Mouse (Mus musculus) midbrain, embryonic 14.5 days (tissue): ENCODE results near the gene Itgb2. TPM values are rescaled to one million over a fixed set of nuclear protein-coding genes. Genes with fewer than 3 reads are reported as not detected.

Experiments used
- ATAC-seq: fragments of 200-750 bp; cut with Nextera tagmentation; 2 replicates; pipeline ENCODE4 v1.8.0; 2017; ENCODE audit warnings: moderate number of reproducible peaks, moderate library complexity; ENCODE audit not compliant: low FRiP score, low TSS enrichment
- DNase-seq: peaks from one replicate; pipeline ENCODE4 v3.0.0-alpha.2; 2015
- H3K27ac ChIP-seq: fragments of 300-500 bp; sonication (generic); replicated peaks from 2 replicates; pipeline ENCODE4 v1.5.1; 2014; ENCODE audit warnings: mild to moderate bottlenecking, low read depth, low read length, moderate library complexity
- H3K27me3 ChIP-seq: fragments of 300-500 bp; sonication (generic); 2 replicates; pipeline ENCODE4 v1.6.1; 2014; ENCODE audit warnings: low read length, control low read depth, mixed read lengths; ENCODE audit not compliant: control insufficient read depth, insufficient read depth
- H3K36me3 ChIP-seq: fragments of 300-500 bp; sonication (generic); 2 replicates; pipeline ENCODE4 v1.6.1; 2014; ENCODE audit warnings: low read length, control low read depth; ENCODE audit not compliant: control insufficient read depth, insufficient read depth
- H3K4me1 ChIP-seq: fragments of 300-500 bp; sonication (generic); 2 replicates; pipeline ENCODE4 v1.6.1; 2014; ENCODE audit warnings: mild to moderate bottlenecking, antibody characterized with exemption, low read length, control low read depth; ENCODE audit not compliant: control insufficient read depth, insufficient read depth
- H3K4me2 ChIP-seq: fragments of 300-500 bp; sonication (generic); 2 replicates; pipeline ENCODE4 v1.6.1; 2014; ENCODE audit warnings: mild to moderate bottlenecking, low read length, moderate library complexity
- H3K4me3 ChIP-seq: fragments of 300-500 bp; sonication (generic); replicated peaks from 2 replicates; pipeline ENCODE4 v1.5.1; 2014; ENCODE audit warnings: low read depth, low read length
- H3K9ac ChIP-seq: fragments of 300-500 bp; sonication (generic); replicated peaks from 2 replicates; pipeline ENCODE4 v1.6.1; 2014; ENCODE audit warnings: mild to moderate bottlenecking, low read length, moderate library complexity
- H3K9me3 ChIP-seq: fragments of 300-500 bp; sonication (generic); 2 replicates; pipeline ENCODE4 v1.6.1; 2016; ENCODE audit warnings: low read length, control low read depth, mixed read lengths; ENCODE audit not compliant: control insufficient read depth
- WGBS: fragments of 180-500 bp; shearing (Covaris S2); extraction: QIAGEN DNeasy Blood & Tissue Kit; methylation state at CpG from one replicate; pipeline ENCODE4 v1.1.7; 2014; 5-methylcytosine and 5-hydroxymethylcytosine counted together
- polyA plus RNA-seq: library from polyadenylated mRNA; unstranded; fragments of >200 nt; fragmentation: Nextera tagmentation; extraction: Ambion mirVana; gene quantifications from 2 replicates; pipeline ENCODE4 v1.2.1, GENCODE M21; 2014

Itgb2 gene
- polyA plus RNA-seq, 1 experiment from 2014 or later, result 0.91 TPM

- Histone ChIP-seq H3K36me3 (no peaks in the 10 kb centered on the region), H3K9ac (no peak overlapping the region), H3K27ac (no peak overlapping the region), H3K27me3 (no peaks in the 10 kb centered on the region), H3K4me1 (no peaks in the 10 kb centered on the region), H3K4me2 (no peak overlapping the region), H3K4me3 (no peak overlapping the region), H3K9me3 (no peaks in the 10 kb centered on the region)
- DNase-seq, result peak; percentile 66
- no peak for ATAC-seq
- WGBS, result 34% methylated on average over 8 of the region's 8 CpGs
These were observed 36.6 kb downstream of the Itgb2 start for GRCm38 (mm10) chr10:77566651-77567050.

GRCm38 (mm10) chr10:77569481-77569880, 39.4 kb downstream of the Itgb2 start:
- Histone ChIP-seq H3K4me3 (no peak overlapping the region), H3K36me3 (no peaks in the 10 kb centered on the region), H3K4me2 (no peak overlapping the region), H3K27me3 (no peaks in the 10 kb centered on the region), H3K9ac (no peak overlapping the region), H3K27ac (no peak overlapping the region), H3K9me3 (no peaks in the 10 kb centered on the region), H3K4me1 (no peaks in the 10 kb centered on the region)
- no peak for ATAC-seq
- DNase-seq, result no peak
- WGBS, result 38% methylated on average over 7 of the region's 7 CpGs

- H3K4me3 ChIP-seq, result no peak overlapping the region
- 66% methylated on average over 6 of the region's 6 CpGs for WGBS
- no peak overlapping the region for H3K27ac ChIP-seq
- H3K4me1 ChIP-seq, result no peaks in the 10 kb centered on the region
- H3K9ac ChIP-seq, result no peak overlapping the region
- H3K36me3 ChIP-seq, result no peaks in the 10 kb centered on the region
- DNase-seq (no peak), ATAC-seq (no peak)
- H3K4me2 ChIP-seq, result no peak overlapping the region
- no peaks in the 10 kb centered on the region for H3K27me3 ChIP-seq
- H3K9me3 ChIP-seq, result no peaks in the 10 kb centered on the region
These were observed 40.1 kb downstream of the Itgb2 start for GRCm38 (mm10) chr10:77569973-77570658.

GRCm38 (mm10) chr10:77572225-77572624, 42.2 kb downstream of the Itgb2 start:
- Histone ChIP-seq H3K9ac (no peak overlapping the region), H3K9me3 (no peaks in the 10 kb centered on the region), H3K27me3 (no peaks in the 10 kb centered on the region), H3K4me3 (no peak overlapping the region), H3K27ac (no peak overlapping the region), H3K36me3 (no peaks in the 10 kb centered on the region), H3K4me1 (no peaks in the 10 kb centered on the region), H3K4me2 (no peak overlapping the region)
- WGBS, result 36% methylated on average over 3 of the region's 3 CpGs
- ATAC-seq (no peak), DNase-seq (no peak)

- Histone ChIP-seq H3K9me3 (no peaks in the 10 kb centered on the region), H3K9ac (no peak overlapping the region), H3K27me3 (no peaks in the 10 kb centered on the region), H3K4me1 (no peaks in the 10 kb centered on the region), H3K4me2 (no peak overlapping the region), H3K4me3 (no peak overlapping the region), H3K36me3 (no peaks in the 10 kb centered on the region), H3K27ac (no peak overlapping the region)
- WGBS, result 54% methylated on average over 1 of the region's 1 CpGs
- no peak for ATAC-seq
- DNase-seq, result no peak
These were observed 43.1 kb downstream of the Itgb2 start for GRCm38 (mm10) chr10:77573162-77573561.

GRCm38 (mm10) chr10:77580027-77580920, 50.2 kb downstream of the Itgb2 start:
- no peak overlapping the region for H3K27ac ChIP-seq
- peaks cover 12% of the 10 kb centered on the region for H3K4me1 ChIP-seq
- no peaks in the 10 kb centered on the region for H3K9me3 ChIP-seq
- H3K4me3 ChIP-seq, result no peak overlapping the region
- no peak overlapping the region for H3K9ac ChIP-seq
- H3K27me3 ChIP-seq, result no peaks in the 10 kb centered on the region
- WGBS, result 68% methylated on average over 10 of the region's 10 CpGs
- DNase-seq (no peak), ATAC-seq (no peak)
- H3K4me2 ChIP-seq, result no peak overlapping the region
- H3K36me3 ChIP-seq, result no peaks in the 10 kb centered on the region

- H3K27ac ChIP-seq, result peak overlapping the region; percentile 89
- H3K9ac ChIP-seq, result peak overlapping the region; percentile 83
- H3K36me3 ChIP-seq, result no peaks in the 10 kb centered on the region
- H3K4me1 ChIP-seq, result peaks cover 12% of the 10 kb centered on the region
- 0 out of 2 replicates have a peak, but pooled peaks have one; percentile 2 for ATAC-seq
- H3K9me3 ChIP-seq, result no peaks in the 10 kb centered on the region
- WGBS, result 10% methylated on average over 8 of the region's 8 CpGs
- DNase-seq, result no peak
- peak overlapping the region; percentile 85 for H3K4me3 ChIP-seq
- peak overlapping the region; percentile 84 for H3K4me2 ChIP-seq
- H3K27me3 ChIP-seq, result no peaks in the 10 kb centered on the region
These were observed 51.0 kb downstream of the Itgb2 start for GRCm38 (mm10) chr10:77581023-77581407.

GRCm38 (mm10) chr10:77581408-77582284, 51.6 kb downstream of the Itgb2 start, which contains the start of gene Pttg1ip:
TSS of gene Pttg1ip (plus strand) at chr10:77581720.
- peak; percentile 96 for ATAC-seq
- WGBS, result under 1% methylated on average over 64 of the region's 64 CpGs
- Histone ChIP-seq H3K9me3 (no peaks in the 10 kb centered on the region), H3K27ac (peak within 1 kb of the TSS; percentile 89), H3K4me3 (peak within 1 kb of the TSS; percentile 85), H3K4me2 (peak within 1 kb of the TSS; percentile 84), H3K27me3 (no peaks in the 10 kb centered on the region), H3K9ac (peak within 1 kb of the TSS; percentile 83), H3K4me1 (peaks cover 12% of the 10 kb centered on the region), H3K36me3 (peaks cover under 1% of the 10 kb centered on the region; the same call in 1 of the 2 replicates)
- peak; percentile 100 for DNase-seq
